Mouse (Mus musculus): ENCODE results near the gene Nfic. TPM values are rescaled to one million over a fixed set of nuclear protein-coding genes. Genes with fewer than 3 reads are reported as not detected.

Nfic gene
- total RNA-seq (2022), result 10 to 100 TPM; 52.8 to 61.6 (median 58.7) TPM

GRCm38 (mm10) chr10:81455181-81455895 is at the start of gene Nfic:
TSS of gene Nfic (minus strand) at chr10:81455635.
- no peak for DNase-seq (ENCODE audit: low spot score in 2 of 2)

DNA sequence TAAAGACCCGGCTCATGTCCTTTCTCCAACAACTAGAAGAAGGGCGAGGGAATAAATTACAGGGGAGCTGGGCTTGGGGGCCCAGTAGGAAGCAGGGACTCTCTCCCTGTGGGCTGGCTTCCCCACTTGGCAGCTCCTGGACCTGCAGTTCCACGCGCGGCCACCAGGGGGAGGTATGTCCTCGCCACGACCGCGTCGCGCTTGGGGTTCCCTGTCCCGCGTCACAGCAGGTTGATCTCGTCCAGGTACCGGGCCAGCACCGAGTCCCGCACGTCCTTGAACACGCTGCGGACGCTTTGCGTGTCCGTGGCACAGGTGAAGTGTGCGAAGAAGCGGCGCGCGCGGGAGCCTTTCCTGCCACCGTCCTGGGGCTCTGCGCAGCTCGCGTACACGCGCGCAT is 47.2 kb upstream of the Nfic start:
- DNase-seq (ENCODE audit: low spot score in 2 of 2), result peak; percentile 74 to 92

DNA sequence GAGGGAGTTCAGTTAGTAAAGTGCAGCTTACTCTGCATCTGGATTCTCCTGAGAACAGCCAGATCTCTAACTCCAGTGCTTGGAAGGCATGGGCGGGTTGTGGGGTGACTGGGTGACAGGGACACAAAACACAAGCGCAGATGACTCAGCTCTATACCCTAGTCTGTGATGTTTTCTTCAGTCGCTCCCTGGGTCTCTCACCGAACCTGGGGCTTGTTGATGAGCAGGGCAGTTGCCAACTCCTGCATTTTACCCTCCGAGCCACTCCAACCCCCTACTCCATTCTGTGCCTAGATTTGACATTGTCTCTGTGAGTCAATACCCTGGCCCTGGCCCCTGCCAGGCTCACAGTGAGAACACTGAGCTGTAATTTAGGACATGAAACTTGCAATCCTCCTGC is 46.4 kb upstream of the Nfic start:
- DNase-seq (ENCODE audit: low spot score in 2 of 2), result no peak

DNA sequence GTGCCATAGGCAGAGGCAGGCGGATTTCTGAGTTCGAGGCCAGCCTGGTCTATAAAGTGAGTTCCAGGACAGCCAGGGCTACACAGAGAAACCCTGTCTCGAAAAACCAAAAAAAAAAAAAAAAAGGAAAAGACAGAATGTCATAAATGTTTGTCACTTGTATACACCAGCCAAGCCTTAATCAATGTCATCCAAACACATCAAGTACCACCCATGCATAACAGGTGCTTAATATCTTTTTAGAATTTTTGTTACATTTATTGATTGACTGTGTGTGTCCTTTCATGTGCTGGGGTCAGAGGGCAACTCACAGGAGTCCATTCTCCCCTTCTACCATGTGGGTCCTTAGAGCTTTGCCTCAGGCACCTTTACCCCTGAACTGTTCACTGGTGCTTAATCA is 44.6 kb upstream of the Nfic start, which contains the start of gene S1pr4:
Gene S1pr4 (minus strand): TSS at position 101 of the 400 bp plus-strand sequence.
- DNase-seq (ENCODE audit: low spot score in 2 of 2), result no peak

GRCm38 (mm10) chr10:81499250-81499901 is 43.9 kb upstream of the Nfic start:
- DNase-seq (ENCODE audit: low spot score in 2 of 2), result peak in 1 of 2 experiments; percentile 14

- peak; percentile 14 to 30 for DNase-seq (ENCODE audit: low spot score in 2 of 2)
Measured at GRCm38 (mm10) chr10:81498316-81499249, 43.1 kb upstream of the Nfic start.

- DNase-seq (ENCODE audit: low spot score in 2 of 2), result peak; percentile 9 to 31
Measured at GRCm38 (mm10) chr10:81497401-81498270, 42.2 kb upstream of the Nfic start.

DNA sequence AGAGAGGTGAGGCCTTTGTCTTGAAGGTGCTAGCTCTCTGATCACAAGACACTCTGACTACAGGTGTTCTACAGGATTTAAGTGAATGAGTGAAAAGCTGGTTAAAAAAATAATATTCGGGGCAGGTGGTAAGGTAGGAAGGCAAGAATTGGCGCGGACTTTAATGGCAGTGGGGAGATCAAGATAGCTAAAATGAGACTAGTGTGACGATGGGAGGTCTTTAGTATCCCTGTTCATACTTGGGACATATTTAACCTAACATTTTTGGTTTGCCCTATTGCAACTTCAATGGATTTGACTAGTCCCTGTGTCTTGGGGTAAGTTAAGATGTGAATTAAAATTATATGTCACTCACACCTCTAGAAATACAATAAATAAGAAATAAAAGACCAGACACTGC is 41.5 kb upstream of the Nfic start:
- DNase-seq (ENCODE audit: low spot score in 2 of 2), result no peak

DNA sequence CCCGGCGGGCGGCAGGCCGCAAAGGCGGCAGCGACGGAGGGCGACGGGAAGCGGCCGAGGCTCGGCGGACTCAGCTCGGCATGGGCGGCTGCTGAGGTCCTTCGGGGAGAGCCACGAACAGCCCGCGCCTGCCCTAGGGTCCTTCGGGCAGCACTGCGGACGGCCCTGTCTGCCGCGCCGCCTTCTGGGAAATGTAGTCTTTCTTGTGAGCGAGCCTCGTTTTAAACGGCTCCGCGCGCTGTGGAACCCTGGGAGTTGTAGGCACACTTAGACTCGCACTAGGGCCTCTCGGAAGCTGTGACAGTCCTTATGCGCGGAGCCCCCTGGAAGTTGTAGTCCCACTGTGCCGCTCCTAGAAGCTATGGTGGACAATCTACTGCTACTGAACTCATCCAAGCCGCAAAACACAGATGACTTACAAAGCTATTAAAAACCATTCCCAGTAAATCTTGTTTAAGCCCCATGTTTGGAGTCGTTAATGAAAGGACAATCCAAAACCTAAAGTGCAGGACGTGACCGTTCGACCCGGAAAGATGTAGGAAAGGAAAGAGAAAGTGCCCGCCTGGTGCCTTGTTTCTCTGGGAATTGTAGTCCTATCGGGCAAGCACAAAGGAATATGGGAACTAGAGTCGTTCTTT is 40.9 kb upstream of the Nfic start, which contains the start of gene Ncln:
Gene Ncln (minus strand): TSS at position 129 of the 638 bp plus-strand sequence.
- peak; percentile 98 for DNase-seq (ENCODE audit: low spot score in 2 of 2)

GRCm38 (mm10) chr10:81495616-81496263 is 40.3 kb upstream of the Nfic start:
- DNase-seq (ENCODE audit: low spot score in 2 of 2), result peak; percentile 10 to 14

GRCm38 (mm10) chr10:81495151-81495550 is 39.7 kb upstream of the Nfic start:
- DNase-seq (ENCODE audit: low spot score in 2 of 2), result peak in 1 of 2 experiments; percentile 13

- DNase-seq (ENCODE audit: low spot score in 2 of 2), result peak in 1 of 2 experiments; percentile 15
Measured at GRCm38 (mm10) chr10:81494260-81495041, 39.0 kb upstream of the Nfic start.

- peak in 1 of 2 experiments; percentile 15 for DNase-seq (ENCODE audit: low spot score in 2 of 2)
Measured at GRCm38 (mm10) chr10:81493601-81494220, 38.3 kb upstream of the Nfic start.

DNA sequence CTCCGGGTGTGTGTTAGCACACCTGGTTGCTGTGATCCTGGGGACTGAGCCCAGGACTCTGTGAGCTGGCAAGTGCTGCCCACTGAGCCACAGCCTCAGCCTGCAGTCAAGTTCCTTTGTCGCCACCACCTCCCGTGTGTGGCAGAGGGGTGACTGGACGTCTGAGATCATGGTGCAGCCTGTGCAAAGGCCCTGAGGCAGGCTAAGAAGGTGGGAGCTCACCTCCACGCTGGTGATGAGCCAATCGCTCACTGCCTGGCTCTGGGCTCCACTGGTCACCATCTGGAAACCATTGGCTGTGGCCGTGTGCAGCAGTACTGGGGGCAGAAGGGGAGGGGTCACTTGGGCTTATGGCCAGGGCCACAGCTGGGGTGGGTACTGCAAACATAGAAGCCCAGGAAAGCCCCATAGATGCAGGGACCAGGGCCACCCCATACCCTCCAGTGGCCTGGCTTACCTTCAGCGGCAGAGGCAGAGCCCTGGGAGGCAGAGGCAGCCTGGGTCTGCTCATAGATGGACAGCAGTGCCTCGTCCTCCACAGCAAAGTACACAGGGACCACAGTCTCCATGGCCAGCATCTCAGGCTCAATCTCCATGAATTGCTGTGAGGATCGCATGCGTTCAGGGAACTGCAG is 37.3 kb upstream of the Nfic start:
- no peak for DNase-seq (ENCODE audit: low spot score in 2 of 2)

DNA sequence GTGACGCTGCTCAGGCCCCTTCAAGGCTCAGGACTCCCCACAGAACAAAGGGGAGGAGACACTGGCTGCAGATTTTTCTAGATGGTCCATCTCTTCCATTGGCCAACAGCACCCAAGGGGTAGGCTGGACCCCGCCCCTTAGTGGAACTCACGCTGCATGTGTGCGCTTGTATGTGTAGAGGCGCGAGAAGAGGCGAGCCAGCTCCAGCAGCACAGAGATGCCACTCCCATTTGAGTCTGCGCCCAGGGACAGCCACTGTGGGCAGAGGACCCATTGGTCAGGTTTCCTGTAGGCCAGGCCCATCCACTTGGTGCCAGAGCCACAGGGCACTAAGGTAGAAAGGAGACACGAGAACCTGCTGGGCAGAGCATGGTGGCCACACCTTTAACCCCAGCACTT is 35.6 kb upstream of the Nfic start:
- no peak for DNase-seq (ENCODE audit: low spot score in 2 of 2)

DNA sequence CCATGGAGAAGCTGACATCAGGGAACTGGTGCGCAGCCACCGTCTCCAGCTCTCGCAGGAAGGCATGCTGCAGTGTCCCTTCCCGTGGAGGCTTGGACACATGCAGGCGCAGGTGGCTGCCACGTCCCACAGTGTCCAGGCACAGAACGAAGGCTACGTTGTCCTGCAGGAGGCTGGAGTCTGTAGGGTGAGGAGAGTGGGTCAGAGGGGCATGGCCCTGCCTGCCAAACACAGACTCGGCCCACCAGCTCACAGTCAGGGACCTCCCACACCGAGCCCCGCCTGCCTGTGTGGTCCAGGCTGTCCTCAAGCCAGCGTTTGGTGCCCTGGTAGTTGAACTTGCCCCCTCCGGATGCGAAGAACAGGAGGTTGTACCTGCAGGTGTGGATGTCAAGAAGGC is 34.5 kb upstream of the Nfic start:
- DNase-seq (ENCODE audit: low spot score in 2 of 2), result peak in 1 of 2 experiments; percentile 5

DNA sequence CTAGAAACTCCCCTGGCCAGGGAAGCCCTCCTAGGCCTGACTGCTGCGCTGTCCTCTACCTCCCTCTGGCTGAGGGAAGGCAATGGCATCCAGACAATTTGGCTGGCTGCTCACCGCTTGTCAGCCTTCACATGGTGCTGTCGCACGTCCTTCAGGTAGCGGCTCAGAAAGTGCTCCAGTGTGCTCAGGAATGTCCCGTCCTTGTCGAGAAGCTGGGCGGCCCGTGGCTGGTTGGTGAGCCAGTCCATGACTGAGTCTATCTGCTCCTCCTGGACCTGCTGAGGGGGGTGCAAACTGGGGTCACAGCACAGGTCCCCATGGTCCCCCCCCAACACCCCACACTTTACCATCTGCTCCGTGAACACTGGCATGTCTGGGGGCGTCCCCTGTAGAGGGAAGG is 32.6 kb upstream of the Nfic start:
- DNase-seq (ENCODE audit: low spot score in 2 of 2), result no peak

DNA sequence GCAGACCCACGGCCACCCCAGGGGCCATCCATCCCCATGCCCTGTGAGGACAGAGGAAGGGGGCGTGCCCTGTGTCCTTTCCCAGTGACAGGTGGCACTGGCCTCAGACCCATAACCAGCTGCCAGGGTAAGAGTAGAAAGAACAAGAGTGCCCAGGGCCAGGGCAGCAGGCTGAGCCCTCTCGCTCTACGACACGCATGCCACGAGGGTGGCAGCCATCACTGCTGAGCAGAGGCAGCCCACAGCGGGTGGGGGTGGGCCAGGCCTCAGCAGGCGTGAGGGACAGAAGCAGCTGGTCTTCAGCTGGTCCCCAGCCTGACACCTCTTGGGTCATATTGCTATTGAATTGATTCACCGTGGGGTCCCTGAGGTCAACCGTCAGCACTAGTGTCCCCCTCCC is 31.1 kb upstream of the Nfic start:
- DNase-seq (ENCODE audit: low spot score in 2 of 2), result no peak
